Mouse (Mus musculus): ENCODE results near the gene Diras1. TPM values are rescaled to one million over a fixed set of nuclear protein-coding genes. Genes with fewer than 3 reads are reported as not detected.

Diras1 gene
- total and polyA plus RNA-seq, 2 experiments from 2014 or later: 95.2 to 119 TPM

DNA sequence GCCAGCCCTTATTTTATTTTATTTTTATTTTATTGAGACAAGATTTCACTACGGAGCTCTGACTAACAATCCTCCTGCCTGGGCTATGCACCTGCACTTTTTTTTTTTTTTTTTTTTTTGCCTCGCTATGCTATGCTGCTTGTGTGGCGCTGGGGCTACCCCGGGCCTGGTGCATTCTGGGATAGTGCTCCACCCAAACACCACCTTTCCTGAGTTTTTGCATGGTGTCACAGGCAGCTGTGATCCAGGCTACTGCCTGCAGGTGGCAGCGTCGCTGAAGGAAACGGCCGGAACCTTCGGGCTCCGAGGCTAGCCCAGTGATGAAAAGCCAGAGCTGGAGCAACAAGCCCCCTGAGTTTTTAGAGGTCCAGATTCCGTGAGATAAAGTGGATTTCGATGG is 26.7 kb downstream of the Diras1 start:
- ATAC-seq (ENCODE audit: low FRiP score): no peak
- WGBS: 12% methylated on average over 12 of the region's 12 CpGs

GRCm38 (mm10) chr10:80998021-80998420 is 27.4 kb downstream of the Diras1 start:
- no peak for TF ChIP-seq CTCF (IDR thresholded peaks at IDR 0.05)
- DNase-seq (ENCODE audit: low spot score) (no peak), ATAC-seq (ENCODE audit: low FRiP score) (no peak)
- Histone ChIP-seq H3K9me3 (ENCODE audit: low read length) (no peaks in the 10 kb centered on the region), H3K4me1 (ENCODE audit: insufficient read depth, low read length) (peaks cover 21% of the 10 kb centered on the region), H3K4me3 (ENCODE audit: low read depth, low read length) (no peak overlapping the region), H3K4me2 (ENCODE audit: low read depth, low read length, poor library complexity, severe bottlenecking) (no peak overlapping the region), H3K27me3 (ENCODE audit: insufficient read depth, low read length) (no peaks in the 10 kb centered on the region), H3K9ac (replicated peaks; ENCODE audit: low read length, poor library complexity, severe bottlenecking) (no peak overlapping the region), H3K36me3 (ENCODE audit: insufficient read depth, low read length) (no peaks in the 10 kb centered on the region), H3K27ac (ENCODE audit: low read depth, low read length) (no peak overlapping the region)
- 36% methylated on average over 14 of the region's 14 CpGs for WGBS

More for the DNA sequence above, 26.7 kb downstream of the Diras1 start:
- peak; percentile 71 for DNase-seq (ENCODE audit: low spot score)
- peak; percentile 80 for TF ChIP-seq CTCF (IDR thresholded peaks at IDR 0.05)
- H3K9me3 ChIP-seq (ENCODE audit: low read length): no peaks in the 10 kb centered on the region
- no peaks in the 10 kb centered on the region for H3K27me3 ChIP-seq (ENCODE audit: insufficient read depth, low read length)
- H3K9ac ChIP-seq (replicated peaks; ENCODE audit: low read length, poor library complexity, severe bottlenecking): no peak overlapping the region
- no peaks in the 10 kb centered on the region for H3K36me3 ChIP-seq (ENCODE audit: insufficient read depth, low read length)
- no peak overlapping the region for H3K4me2 ChIP-seq (ENCODE audit: low read depth, low read length, poor library complexity, severe bottlenecking)
- no peak overlapping the region for H3K27ac ChIP-seq (ENCODE audit: low read depth, low read length)
- H3K4me3 ChIP-seq (ENCODE audit: low read depth, low read length): no peak overlapping the region
- H3K4me1 ChIP-seq (ENCODE audit: insufficient read depth, low read length): peaks cover 21% of the 10 kb centered on the region

DNA sequence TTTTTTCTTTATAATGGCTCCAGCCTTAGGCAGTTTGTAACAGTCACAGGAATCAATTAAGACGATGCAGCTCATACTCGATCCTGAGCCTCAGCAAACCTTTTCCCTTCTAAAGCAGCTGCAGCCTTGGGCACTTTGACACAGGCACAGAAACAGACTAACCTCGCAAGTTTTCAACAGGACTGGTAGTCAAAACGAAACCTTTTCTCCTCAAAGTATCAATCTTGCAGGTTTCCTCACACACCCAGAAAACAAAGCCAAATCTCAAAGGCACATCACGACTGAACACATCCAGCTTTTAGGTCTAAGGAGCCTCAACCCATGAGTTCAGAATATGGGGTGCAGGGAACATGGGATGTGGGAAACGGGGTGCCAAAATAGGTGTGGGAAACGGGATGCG is 28.1 kb downstream of the Diras1 start:
- ATAC-seq (ENCODE audit: low FRiP score): no peak
- Histone ChIP-seq H3K27ac (ENCODE audit: low read depth, low read length) (no peak overlapping the region), H3K36me3 (ENCODE audit: insufficient read depth, low read length) (no peaks in the 10 kb centered on the region), H3K4me3 (ENCODE audit: low read depth, low read length) (no peak overlapping the region), H3K4me2 (ENCODE audit: low read depth, low read length, poor library complexity, severe bottlenecking) (no peak overlapping the region), H3K9me3 (ENCODE audit: low read length) (no peaks in the 10 kb centered on the region), H3K9ac (replicated peaks; ENCODE audit: low read length, poor library complexity, severe bottlenecking) (no peak overlapping the region), H3K4me1 (ENCODE audit: insufficient read depth, low read length) (peaks cover 21% of the 10 kb centered on the region), H3K27me3 (ENCODE audit: insufficient read depth, low read length) (no peaks in the 10 kb centered on the region)
- WGBS: 85% methylated on average over 8 of the region's 8 CpGs
- no peak for DNase-seq (ENCODE audit: low spot score)
- TF ChIP-seq CTCF (IDR thresholded peaks at IDR 0.05): no peak

GRCm38 (mm10) chr10:80996501-80996900 is 29.0 kb downstream of the Diras1 start:
- ATAC-seq (ENCODE audit: low FRiP score) (no peak), DNase-seq (ENCODE audit: low spot score) (no peak)
- no peaks in the 10 kb centered on the region for H3K9me3 ChIP-seq (ENCODE audit: low read length)
- no peak overlapping the region for H3K27ac ChIP-seq (ENCODE audit: low read depth, low read length)
- 0 out of 2 replicates have a peak, but pooled peaks cover 2% of the 10 kb centered on the region for H3K27me3 ChIP-seq (ENCODE audit: insufficient read depth, low read length)
- 94% methylated on average over 8 of the region's 8 CpGs for WGBS
- TF ChIP-seq CTCF (IDR thresholded peaks at IDR 0.05): no peak
- no peak overlapping the region for H3K4me3 ChIP-seq (ENCODE audit: low read depth, low read length)
- H3K9ac ChIP-seq (replicated peaks; ENCODE audit: low read length, poor library complexity, severe bottlenecking): no peak overlapping the region
- H3K4me1 ChIP-seq (ENCODE audit: insufficient read depth, low read length): peaks cover 21% of the 10 kb centered on the region
- no peaks in the 10 kb centered on the region for H3K36me3 ChIP-seq (ENCODE audit: insufficient read depth, low read length)
- no peak overlapping the region for H3K4me2 ChIP-seq (ENCODE audit: low read depth, low read length, poor library complexity, severe bottlenecking)

GRCm38 (mm10) chr10:80995091-80995632 is 30.3 kb downstream of the Diras1 start:
- no peak overlapping the region for H3K9ac ChIP-seq (replicated peaks; ENCODE audit: low read length, poor library complexity, severe bottlenecking)

DNA sequence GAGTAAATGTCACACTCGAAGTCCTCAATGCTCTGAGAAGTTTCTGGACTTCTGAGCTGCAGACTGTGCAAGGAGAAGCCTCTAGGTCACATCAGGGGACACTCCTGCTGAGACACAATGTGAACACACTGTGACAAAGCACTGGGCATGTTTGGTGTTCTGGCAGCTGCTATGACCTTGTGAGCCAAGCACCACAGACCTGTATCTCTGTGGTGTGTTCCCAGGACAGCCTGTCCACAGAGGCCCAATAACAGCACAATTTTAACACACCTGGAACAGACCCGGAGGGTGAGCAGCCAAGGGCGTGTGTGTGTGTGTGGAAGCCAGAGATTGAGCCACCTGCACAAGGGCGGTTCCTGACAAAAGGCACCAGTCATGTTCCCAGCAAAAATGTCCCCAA is 30.8 kb downstream of the Diras1 start:
- 0 out of 2 replicates have a peak, but pooled peaks cover 2% of the 10 kb centered on the region for H3K27me3 ChIP-seq (ENCODE audit: insufficient read depth, low read length)
- DNase-seq (ENCODE audit: low spot score): no peak
- H3K27ac ChIP-seq (ENCODE audit: low read depth, low read length): no peak overlapping the region
- TF ChIP-seq CTCF (IDR thresholded peaks at IDR 0.05): no peak
- H3K4me2 ChIP-seq (ENCODE audit: low read depth, low read length, poor library complexity, severe bottlenecking): no peak overlapping the region
- 65% methylated on average over 4 of the region's 4 CpGs for WGBS
- H3K36me3 ChIP-seq (ENCODE audit: insufficient read depth, low read length): no peaks in the 10 kb centered on the region
- no peak overlapping the region for H3K9ac ChIP-seq (replicated peaks; ENCODE audit: low read length, poor library complexity, severe bottlenecking)
- no peaks in the 10 kb centered on the region for H3K9me3 ChIP-seq (ENCODE audit: low read length)
- no peak overlapping the region for H3K4me3 ChIP-seq (ENCODE audit: low read depth, low read length)
- peaks cover 6% of the 10 kb centered on the region; the same call in 1 of the 2 replicates for H3K4me1 ChIP-seq (ENCODE audit: insufficient read depth, low read length)
- no peak for ATAC-seq (ENCODE audit: low FRiP score)

More at GRCm38 (mm10) chr10:80995091-80995632, 30.3 kb downstream of the Diras1 start:
- H3K4me2 ChIP-seq (ENCODE audit: low read depth, low read length, poor library complexity, severe bottlenecking): peak overlapping the region; percentile 39
- H3K36me3 ChIP-seq (ENCODE audit: insufficient read depth, low read length): no peaks in the 10 kb centered on the region
- peaks cover 9% of the 10 kb centered on the region for H3K4me1 ChIP-seq (ENCODE audit: insufficient read depth, low read length)
- H3K27me3 ChIP-seq (ENCODE audit: insufficient read depth, low read length): 0 out of 2 replicates have a peak, but pooled peaks cover 2% of the 10 kb centered on the region
- H3K27ac ChIP-seq (ENCODE audit: low read depth, low read length): no peak overlapping the region
- WGBS: 13% methylated on average over 21 of the region's 21 CpGs
- TF ChIP-seq CTCF (IDR thresholded peaks at IDR 0.05): peak; percentile 100
- peak; percentile 82 for DNase-seq (ENCODE audit: low spot score)
- ATAC-seq (ENCODE audit: low FRiP score): 0 out of 2 replicates have a peak, but pooled peaks have one; percentile 12
- 0 out of 2 replicates have a peak overlapping the region, but pooled peaks have one; percentile 5 for H3K4me3 ChIP-seq (ENCODE audit: low read depth, low read length)
- no peaks in the 10 kb centered on the region for H3K9me3 ChIP-seq (ENCODE audit: low read length)
